Mouse (Mus musculus): ENCODE data around the gene Ppfia3.

DNA sequence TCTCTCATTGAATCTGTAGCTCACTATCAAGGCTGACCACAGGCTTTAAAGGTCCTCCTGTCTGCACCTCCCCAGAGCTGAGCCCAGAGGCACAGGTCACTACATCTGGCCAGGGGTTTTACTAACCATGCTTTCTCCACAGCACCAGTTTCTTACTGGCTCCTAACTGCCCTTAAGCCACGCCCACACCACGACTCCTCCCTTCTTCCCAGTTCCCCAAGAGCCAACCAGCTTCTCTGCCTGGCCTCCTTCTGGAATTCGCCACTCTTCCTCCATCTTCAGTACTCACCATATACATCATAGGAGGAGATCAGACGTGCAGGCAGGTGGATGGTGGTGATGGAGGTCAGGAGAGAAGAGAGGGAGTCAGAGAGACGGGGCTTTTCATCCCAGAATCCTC, 13.8 kb downstream of the Ppfia3 start:
- no peak for TF ChIP-seq CTCF (IDR thresholded peaks at IDR 0.05; ENCODE audit: low read depth)
- TF ChIP-seq EP300 (IDR thresholded peaks at IDR 0.05; ENCODE audit: low read depth), result no peak

Data from heart, postnatal 0 days (tissue).